Mouse (Mus musculus) heart, postnatal 0 days (tissue): ENCODE data around the gene Crygd.

Experiments used
- CTCF ChIP-seq: IDR thresholded peaks from 2 replicates; pipeline ENCODE4 v1.5.1; 2016; ENCODE audit warnings: antibody characterized with exemption, control low read depth, low read depth
- EP300 ChIP-seq: IDR thresholded peaks from 2 replicates; pipeline ENCODE4 v1.6.1; 2016; ENCODE audit warnings: antibody characterized with exemption, low read depth

GRCm38 (mm10) chr1:65052140-65052539 lies 11.1 kb downstream of the Crygd start:
- TF ChIP-seq CTCF (no peak), EP300 (no peak)
